Mouse (Mus musculus) small intestine, adult 10 weeks (tissue): Measurements from ENCODE around the gene G2e3. TPM values are rescaled to one million over a fixed set of nuclear protein-coding genes. Genes with fewer than 3 reads are reported as not detected.

ENCODE experiments used
- polyA plus RNA-seq: library from polyadenylated mRNA; stranded (reverse); fragments of 350-450 nt; fragmentation: Illumina TruSeq; extraction: RNeasy Lipid Tissue Mini Kit (QIAGEN cat#74804); gene quantifications from one replicate; pipeline ENCODE4 v1.2.3, GENCODE M21; 2014; ENCODE audit warnings: low replicate concordance

The G2e3 gene
- 30.6 TPM for polyA plus RNA-seq

GRCm38 (mm10) chr12:51347988-51348697 lies at the start of gene G2e3:
Gene G2e3 (plus strand): TSS chr12:51348061.

GRCm38 (mm10) chr12:51377003-51377887 lies 29.4 kb downstream of the G2e3 start, which contains the start of gene Scfd1:
Gene Scfd1 (plus strand): TSS chr12:51377510.

Other genes with a start within 250 kb of the G2e3 start
- gene Scfd1, start 29.4 kb downstream of the G2e3 start, polyA plus RNA-seq: 199 TPM
- 0.15 TPM for gene Coch, start 245.3 kb downstream of the G2e3 start, polyA plus RNA-seq